Mouse (Mus musculus) heart, embryonic 12.5 days (tissue): ENCODE data around the gene Ddost. TPM values are rescaled to one million over a fixed set of nuclear protein-coding genes. Genes with fewer than 3 reads are reported as not detected.
A peak's percentile ranks its signal among the peaks of the same experiment; 100 is the strongest.
"Not testable (repeated sequence)": the region's sequence is repeated elsewhere in the genome, so short reads cannot be mapped to it uniquely, and the experiment has no call there.

ENCODE experiments used
- ATAC-seq: fragments of 200-750 bp; cut with Nextera tagmentation; 2 replicates; pipeline ENCODE4 v1.8.0; 2017; ENCODE audit warnings: moderate TSS enrichment, moderate library complexity; ENCODE audit not compliant: insufficient number of reproducible peaks, low FRiP score
- H3K27ac ChIP-seq: fragments of 300-500 bp; sonication (generic); 2 replicates; pipeline ENCODE4 v1.5.1; 2016; ENCODE audit warnings: mild to moderate bottlenecking, moderate library complexity; ENCODE audit not compliant: poor library complexity, severe bottlenecking
- H3K27me3 ChIP-seq: fragments of 300-500 bp; sonication (generic); replicated peaks from 2 replicates; pipeline ENCODE4 v1.6.1; 2016; ENCODE audit warnings: mild to moderate bottlenecking, moderate library complexity
- H3K36me3 ChIP-seq: fragments of 300-500 bp; sonication (generic); 2 replicates; pipeline ENCODE4 v1.6.1; 2016; ENCODE audit warnings: mild to moderate bottlenecking, moderate library complexity
- H3K4me1 ChIP-seq: fragments of 300-500 bp; sonication (generic); replicated peaks from 2 replicates; pipeline ENCODE4 v1.6.1; 2016; ENCODE audit warnings: mild to moderate bottlenecking
- H3K4me2 ChIP-seq: fragments of 300-500 bp; sonication (generic); 2 replicates; pipeline ENCODE4 v1.6.1; 2016; ENCODE audit warnings: mild to moderate bottlenecking, moderate library complexity
- H3K4me3 ChIP-seq: fragments of 300-500 bp; sonication (generic); 2 replicates; pipeline ENCODE4 v1.5.1; 2016; ENCODE audit warnings: mild to moderate bottlenecking
- H3K9ac ChIP-seq: fragments of 300-500 bp; sonication (generic); 2 replicates; pipeline ENCODE4 v1.6.1; 2016; ENCODE audit warnings: mild to moderate bottlenecking, moderate library complexity
- H3K9me3 ChIP-seq: fragments of 300-500 bp; sonication (generic); replicated peaks from 2 replicates; pipeline ENCODE4 v1.6.1; 2016; ENCODE audit warnings: mild to moderate bottlenecking, moderate library complexity
- WGBS: fragments of 180-500 bp; shearing (Covaris S2); methylation state at CpG from one replicate; pipeline ENCODE4 v1.1.7; 2016; 5-methylcytosine and 5-hydroxymethylcytosine counted together
- polyA plus RNA-seq: library from polyadenylated mRNA; unstranded; fragments of >200 nt; fragmentation: Nextera tagmentation; extraction: Ambion mirVana; gene quantifications from 2 replicates; pipeline ENCODE4 v1.2.1, GENCODE M21; 2016

The Ddost gene
- polyA plus RNA-seq, 1 experiment from 2014 or later = 318 TPM

DNA sequence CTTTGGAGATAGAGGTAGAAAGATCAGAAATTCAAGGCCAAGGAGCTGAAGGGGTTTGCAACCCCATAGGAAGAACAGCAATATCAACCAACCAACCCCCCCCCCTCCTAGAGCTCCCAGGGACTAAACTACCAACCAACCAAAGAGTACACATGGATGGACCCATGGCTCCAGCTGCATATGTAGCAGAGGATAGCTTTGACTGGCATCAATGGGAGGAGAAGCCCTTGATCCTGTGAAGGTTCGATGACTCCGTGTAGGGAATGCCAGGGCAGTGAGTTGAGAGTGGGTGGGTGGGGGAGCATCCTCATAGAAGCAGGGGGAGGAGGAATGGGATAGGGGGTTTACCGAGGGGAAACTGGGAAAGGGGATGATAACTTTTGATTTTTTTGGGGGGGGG is 19.9 kb downstream of the Ddost start:
- Histone ChIP-seq H3K4me3 (no peak overlapping the region), H3K9ac (no peak overlapping the region), H3K4me2 (peak overlapping the region; percentile 42), H3K36me3 (peaks cover 10% of the 10 kb centered on the region; the same call in 1 of the 2 replicates), H3K27ac (peak overlapping the region; percentile 98), H3K4me1 (peaks cover 47% of the 10 kb centered on the region), H3K27me3 (0 out of 2 replicates have a peak, but pooled peaks cover 5% of the 10 kb centered on the region), H3K9me3 (no peaks in the 10 kb centered on the region)
- no peak for ATAC-seq
- 80% methylated on average over 3 of the region's 3 CpGs for WGBS

GRCm38 (mm10) chr4:138325466-138326076 is 21.0 kb downstream of the Ddost start:
- Histone ChIP-seq H3K4me3 (peak overlapping the region; percentile 72), H3K9ac (peak overlapping the region; percentile 85), H3K4me1 (peaks cover 47% of the 10 kb centered on the region)

DNA sequence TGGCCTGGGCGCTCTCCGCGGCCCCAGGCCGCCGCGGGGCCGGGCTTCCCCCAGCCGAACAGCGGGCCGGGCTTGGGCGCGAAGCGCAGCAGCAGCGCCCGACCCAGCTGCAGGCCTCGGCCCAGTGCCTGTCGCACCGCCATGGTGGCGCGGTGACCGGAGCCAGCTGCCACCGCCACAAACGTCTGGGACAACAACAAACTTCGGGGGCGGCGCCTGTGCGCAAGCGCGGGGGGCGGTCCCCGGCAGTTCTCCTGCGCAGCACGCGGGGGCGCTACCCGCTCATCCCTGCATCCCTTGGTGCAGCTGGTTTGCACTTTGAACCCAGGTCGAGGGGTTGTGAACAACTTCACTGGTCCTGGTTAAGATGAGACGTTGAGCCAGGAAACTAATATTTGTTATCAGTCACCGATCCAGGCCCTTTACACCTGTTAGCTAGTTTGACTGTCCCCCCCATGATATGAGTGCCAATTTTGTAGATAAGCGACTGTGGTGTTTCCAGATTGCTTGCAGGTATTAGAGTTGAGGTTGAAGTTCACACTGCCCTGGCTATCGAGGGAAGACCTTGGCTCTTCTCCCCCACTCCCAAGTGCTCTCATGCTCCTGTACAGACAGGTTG is 21.7 kb downstream of the Ddost start, which contains the start of gene Pink1:
Gene Pink1 (minus strand): TSS at position 231 of the 619 bp plus-strand sequence.
- Histone ChIP-seq H3K36me3 (no peaks in the 10 kb centered on the region), H3K27ac (peak within 1 kb of the TSS; percentile 97), H3K27me3 (peaks cover 9% of the 10 kb centered on the region; the same call in 1 of the 2 replicates), H3K4me2 (peak within 1 kb of the TSS; percentile 69), H3K9me3 (no peaks in the 10 kb centered on the region), H3K4me3 (peak within 1 kb of the TSS; percentile 72), H3K4me1 (peaks cover 41% of the 10 kb centered on the region), H3K9ac (peak within 1 kb of the TSS; percentile 85)
- peak; percentile 79 for ATAC-seq
- 3% methylated on average over 41 of the region's 41 CpGs for WGBS

More at GRCm38 (mm10) chr4:138325466-138326076, 21.0 kb downstream of the Ddost start:
- ATAC-seq = peak; percentile 95
- H3K36me3 ChIP-seq = peaks cover 2% of the 10 kb centered on the region; the same call in 1 of the 2 replicates
- peak overlapping the region; percentile 69 for H3K4me2 ChIP-seq
- H3K27ac ChIP-seq = peak overlapping the region; percentile 97
- 0 out of 2 replicates have a peak, but pooled peaks cover 6% of the 10 kb centered on the region for H3K27me3 ChIP-seq
- under 1% methylated on average over 45 of the region's 45 CpGs for WGBS
- no peaks in the 10 kb centered on the region for H3K9me3 ChIP-seq

DNA sequence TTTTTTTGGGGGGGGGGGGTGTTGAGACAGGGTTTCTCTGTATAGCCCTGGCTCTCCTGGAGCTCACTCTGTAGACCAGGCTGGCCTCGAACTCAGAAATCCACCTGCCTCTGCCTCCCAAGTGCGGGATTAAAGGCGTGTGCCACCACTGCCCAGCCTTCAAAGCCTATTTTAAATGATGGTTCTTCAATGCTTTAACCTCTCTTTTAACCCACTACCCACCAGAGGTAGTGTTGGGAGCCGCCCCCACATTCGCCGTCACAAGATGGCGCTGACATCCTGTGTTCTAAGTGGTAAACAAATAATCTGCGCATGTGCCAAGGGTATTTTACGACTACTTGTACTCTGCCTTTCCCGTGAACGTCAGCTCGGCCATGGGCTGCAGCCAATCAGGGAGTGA is 22.6 kb downstream of the Ddost start:
- H3K4me2 ChIP-seq, H3K36me3 ChIP-seq, H3K27ac ChIP-seq, ATAC-seq, H3K9ac ChIP-seq, H3K4me3 ChIP-seq, H3K9me3 ChIP-seq: not testable (repeated sequence)
- peaks cover 19% of the 10 kb centered on the region; the same call in 1 of the 2 replicates for H3K27me3 ChIP-seq
- H3K4me1 ChIP-seq = peaks cover 31% of the 10 kb centered on the region
- 52% methylated on average over 9 of the region's 12 CpGs for WGBS

DNA sequence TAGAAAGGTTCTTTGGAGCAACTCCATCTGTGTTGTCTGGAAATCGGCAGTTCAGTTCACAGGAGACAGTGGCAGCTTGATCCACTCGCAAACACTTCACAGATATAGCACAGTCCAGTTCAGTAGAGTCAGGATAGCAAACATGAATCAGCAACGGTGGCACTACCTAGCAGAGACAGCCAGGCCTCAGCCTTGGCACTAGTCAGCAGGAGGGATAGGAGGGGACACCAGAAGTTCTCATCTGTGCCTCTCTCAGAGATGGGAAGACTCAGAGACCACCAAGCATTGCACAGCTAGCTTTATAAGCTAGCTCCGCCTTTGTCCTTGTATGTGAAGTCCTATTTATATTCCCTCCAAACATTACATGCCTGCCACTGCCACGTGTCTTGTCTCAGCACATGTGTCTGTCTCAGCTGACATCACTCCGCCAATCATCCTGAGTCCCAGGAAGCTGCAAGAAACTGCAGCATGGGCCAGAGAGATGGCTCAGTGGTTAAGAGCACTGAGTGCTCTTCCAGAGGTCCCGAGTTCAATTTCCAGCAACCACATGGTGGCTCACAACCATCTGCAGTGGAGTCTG is 23.5 kb downstream of the Ddost start:
- peaks cover 19% of the 10 kb centered on the region; the same call in 1 of the 2 replicates for H3K27me3 ChIP-seq
- no peak overlapping the region; the same call in 1 of the 2 replicates for H3K27ac ChIP-seq
- no peak for ATAC-seq
- peak overlapping the region; percentile 47; the same call in 1 of the 2 replicates for H3K9ac ChIP-seq
- H3K36me3 ChIP-seq = no peaks in the 10 kb centered on the region
- peak overlapping the region; percentile 53 for H3K4me2 ChIP-seq
- peaks cover 24% of the 10 kb centered on the region for H3K4me1 ChIP-seq
- H3K9me3 ChIP-seq = no peaks in the 10 kb centered on the region
- H3K4me3 ChIP-seq = peak overlapping the region; percentile 35
- 73% methylated on average over 7 of the region's 7 CpGs for WGBS

DNA sequence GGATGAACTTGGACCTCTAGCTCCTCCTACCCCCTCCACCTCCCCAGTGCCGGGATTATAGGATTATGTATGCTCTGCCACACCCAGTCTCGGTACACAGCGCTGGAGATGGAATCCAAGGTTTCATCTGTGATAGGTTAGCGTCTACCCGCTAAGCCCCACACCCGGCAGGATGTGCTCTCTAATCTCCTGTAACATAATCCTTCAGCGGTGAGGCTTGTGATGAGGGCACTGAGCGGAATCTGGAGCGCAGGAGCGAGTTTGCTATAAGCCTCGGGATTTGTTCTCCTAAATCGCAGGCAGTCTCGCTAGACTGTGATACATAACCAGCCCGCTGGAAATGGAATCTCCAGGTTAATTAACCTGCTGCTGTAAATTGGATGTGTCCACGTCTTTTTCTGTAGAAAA is 25.7 kb downstream of the Ddost start:
- Histone ChIP-seq H3K36me3 (no peaks in the 10 kb centered on the region), H3K4me3 (no peak overlapping the region), H3K4me1 (peaks cover 13% of the 10 kb centered on the region), H3K9me3 (no peaks in the 10 kb centered on the region), H3K27me3 (peaks cover 19% of the 10 kb centered on the region; the same call in 1 of the 2 replicates), H3K27ac (no peak overlapping the region), H3K4me2 (peak overlapping the region; percentile 17; the same call in 1 of the 2 replicates), H3K9ac (no peak overlapping the region)
- WGBS = 13% methylated on average over 15 of the region's 15 CpGs
- ATAC-seq = no peak

- no peaks in the 10 kb centered on the region for H3K9me3 ChIP-seq
- H3K4me2 ChIP-seq = no peak overlapping the region
- 76% methylated on average over 9 of the region's 9 CpGs for WGBS
- H3K27me3 ChIP-seq = peaks cover 19% of the 10 kb centered on the region; the same call in 1 of the 2 replicates
- ATAC-seq = no peak
- no peaks in the 10 kb centered on the region for H3K36me3 ChIP-seq
- peaks cover 7% of the 10 kb centered on the region; the same call in 1 of the 2 replicates for H3K4me1 ChIP-seq
- no peak overlapping the region for H3K9ac ChIP-seq
- H3K27ac ChIP-seq = no peak overlapping the region
- H3K4me3 ChIP-seq = no peak overlapping the region
Measured at GRCm38 (mm10) chr4:138331647-138332046, 27.1 kb downstream of the Ddost start.

DNA sequence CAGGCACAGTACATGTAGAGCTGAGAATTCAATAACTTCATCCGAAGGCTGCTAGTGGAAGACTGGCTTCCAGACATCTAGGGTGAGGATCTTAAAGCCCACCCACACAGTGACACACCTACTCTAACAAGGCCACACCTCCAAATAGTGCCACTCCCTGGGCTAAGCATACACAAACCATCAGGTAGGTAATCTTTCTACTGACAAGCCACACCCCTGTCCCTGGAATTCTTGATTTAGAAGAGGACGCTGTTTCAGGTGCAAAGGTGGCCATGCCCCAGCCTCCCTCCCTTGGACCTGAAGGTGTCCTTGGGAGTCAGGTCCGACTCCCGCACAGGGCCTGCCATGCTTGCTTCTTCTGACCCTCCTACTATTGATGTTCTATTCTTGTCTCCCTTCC is 28.6 kb downstream of the Ddost start:
- Histone ChIP-seq H3K4me2 (no peak overlapping the region), H3K9ac (no peak overlapping the region), H3K36me3 (no peaks in the 10 kb centered on the region), H3K27ac (no peak overlapping the region), H3K9me3 (no peaks in the 10 kb centered on the region), H3K4me3 (no peak overlapping the region), H3K27me3 (peaks cover 19% of the 10 kb centered on the region; the same call in 1 of the 2 replicates), H3K4me1 (0 out of 2 replicates have a peak, but pooled peaks cover 6% of the 10 kb centered on the region)
- no peak for ATAC-seq
- WGBS = 67% methylated on average over 4 of the region's 4 CpGs

GRCm38 (mm10) chr4:138335036-138335435 is 30.5 kb downstream of the Ddost start:
- H3K9me3 ChIP-seq = no peaks in the 10 kb centered on the region
- no peak overlapping the region for H3K27ac ChIP-seq
- peaks cover 13% of the 10 kb centered on the region; the same call in 1 of the 2 replicates for H3K27me3 ChIP-seq
- 71% methylated on average over 12 of the region's 12 CpGs for WGBS
- H3K4me3 ChIP-seq = no peak overlapping the region
- ATAC-seq = no peak
- H3K36me3 ChIP-seq = no peaks in the 10 kb centered on the region
- 0 out of 2 replicates have a peak, but pooled peaks cover 4% of the 10 kb centered on the region for H3K4me1 ChIP-seq
- no peak overlapping the region for H3K9ac ChIP-seq
- H3K4me2 ChIP-seq = no peak overlapping the region

DNA sequence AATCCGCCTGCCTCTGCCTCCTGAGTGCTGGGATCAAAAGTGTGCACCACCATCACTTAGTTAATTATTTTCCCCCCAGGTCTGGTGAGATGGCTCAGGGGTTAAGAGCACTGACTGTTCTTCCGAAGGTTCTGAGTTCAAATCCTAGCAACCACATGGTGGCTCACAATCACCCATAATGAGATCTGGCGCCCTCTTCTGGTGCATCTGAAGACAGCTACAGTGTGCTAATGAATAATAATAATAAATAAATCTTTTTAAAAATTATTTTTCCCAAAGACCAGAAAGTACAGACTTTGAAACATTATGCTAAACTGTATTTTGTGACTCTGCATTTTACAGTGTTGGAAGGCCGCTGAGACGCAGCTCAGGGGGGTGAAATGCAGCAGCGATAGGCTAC is 31.1 kb downstream of the Ddost start:
- peaks cover 4% of the 10 kb centered on the region; the same call in 1 of the 2 replicates for H3K4me1 ChIP-seq
- H3K9ac ChIP-seq = no peak overlapping the region
- H3K27me3 ChIP-seq = peaks cover 13% of the 10 kb centered on the region; the same call in 1 of the 2 replicates
- no peak overlapping the region for H3K4me2 ChIP-seq
- no peaks in the 10 kb centered on the region for H3K9me3 ChIP-seq
- no peak for ATAC-seq
- no peaks in the 10 kb centered on the region for H3K36me3 ChIP-seq
- WGBS = 82% methylated on average over 6 of the region's 6 CpGs
- H3K4me3 ChIP-seq = no peak overlapping the region
- H3K27ac ChIP-seq = no peak overlapping the region

GRCm38 (mm10) chr4:138336876-138337275 is 32.3 kb downstream of the Ddost start:
- Histone ChIP-seq H3K4me2 (no peak overlapping the region), H3K9me3 (no peaks in the 10 kb centered on the region), H3K4me3 (no peak overlapping the region), H3K27ac (no peak overlapping the region), H3K9ac (no peak overlapping the region; the same call in 1 of the 2 replicates), H3K36me3 (no peaks in the 10 kb centered on the region), H3K4me1 (peaks cover 12% of the 10 kb centered on the region; the same call in 1 of the 2 replicates), H3K27me3 (0 out of 2 replicates have a peak, but pooled peaks cover 2% of the 10 kb centered on the region)
- WGBS = 60% methylated on average over 5 of the region's 5 CpGs
- ATAC-seq = no peak
